Mouse (Mus musculus) forebrain, embryonic 10.5 days (tissue): Measurements from ENCODE around the gene Nr2e1. TPM values are rescaled to one million over a fixed set of nuclear protein-coding genes. Genes with fewer than 3 reads are reported as not detected.

Source experiments
- DNase-seq: peaks from one replicate; pipeline ENCODE4 v3.0.0-alpha.2; 2017; ENCODE audit warnings: low spot score; ENCODE audit errors: extremely low spot score
- H3K27ac ChIP-seq: fragments of 300-500 bp; sonication (generic); 2 replicates; pipeline ENCODE4 v1.5.1; 2016; ENCODE audit warnings: mild to moderate bottlenecking
- H3K27me3 ChIP-seq: fragments of 300-500 bp; sonication (generic); 2 replicates; pipeline ENCODE4 v1.6.1; 2016; ENCODE audit warnings: mild to moderate bottlenecking; ENCODE audit not compliant: poor library complexity, severe bottlenecking
- H3K36me3 ChIP-seq: fragments of 300-500 bp; sonication (generic); replicated peaks from 2 replicates; pipeline ENCODE4 v1.6.1; 2016; ENCODE audit warnings: mild to moderate bottlenecking, moderate library complexity
- H3K4me1 ChIP-seq: fragments of 300-500 bp; sonication (generic); 2 replicates; pipeline ENCODE4 v1.6.1; 2016
- H3K4me3 ChIP-seq: fragments of 300-500 bp; sonication (generic); 2 replicates; pipeline ENCODE4 v1.5.1; 2016; ENCODE audit warnings: mild to moderate bottlenecking, moderate library complexity
- H3K9me3 ChIP-seq: fragments of 300-500 bp; sonication (generic); 2 replicates; pipeline ENCODE4 v1.6.1; 2016; ENCODE audit warnings: mild to moderate bottlenecking, moderate library complexity
- WGBS: fragments of 180-500 bp; shearing (Covaris S2); methylation state at CpG from one replicate; pipeline ENCODE4 v1.1.7; 2016; 5-methylcytosine and 5-hydroxymethylcytosine counted together
- polyA plus RNA-seq: library from polyadenylated mRNA; unstranded; fragments of >200 nt; fragmentation: Nextera tagmentation; extraction: Ambion mirVana; gene quantifications from 2 replicates; pipeline ENCODE4 v1.2.1, GENCODE M21; 2016

Gene Nr2e1
- polyA plus RNA-seq, 1 experiment from 2014 or later = 80.9 TPM

GRCm38 (mm10) chr10:42518363-42518762 is 65.1 kb downstream of the Nr2e1 start:
- Histone ChIP-seq H3K4me3 (no peak overlapping the region), H3K9me3 (no peaks in the 10 kb centered on the region), H3K36me3 (peaks cover 4% of the 10 kb centered on the region; the same call in 1 of the 2 replicates), H3K4me1 (peaks cover 16% of the 10 kb centered on the region), H3K27me3 (no peaks in the 10 kb centered on the region), H3K27ac (no peak overlapping the region)
- WGBS = 93% methylated on average over 8 of the region's 8 CpGs
- DNase-seq = no peak

GRCm38 (mm10) chr10:42514125-42514524 is 69.3 kb downstream of the Nr2e1 start:
- Histone ChIP-seq H3K27me3 (no peaks in the 10 kb centered on the region), H3K9me3 (no peaks in the 10 kb centered on the region), H3K36me3 (peaks cover 33% of the 10 kb centered on the region), H3K4me1 (no peaks in the 10 kb centered on the region), H3K4me3 (no peak overlapping the region), H3K27ac (no peak overlapping the region)
- no peak for DNase-seq

Other genes with a start within 250 kb of the Nr2e1 start
- 3.6 TPM in 2 replicates for gene Afg1l, start 105.1 kb downstream of the Nr2e1 start, polyA plus RNA-seq
- gene Snx3, start 81.6 kb downstream of the Nr2e1 start, polyA plus RNA-seq = 260 and 270 TPM in 2 replicates
- gene Ostm1, start 190 bp upstream of the Nr2e1 start, polyA plus RNA-seq = 44.2 and 44.7 TPM in 2 replicates
- gene Sec63, start 177.9 kb upstream of the Nr2e1 start, polyA plus RNA-seq = 28.2 and 30.6 TPM in 2 replicates